Mouse (Mus musculus): Measurements from ENCODE around the gene Lgi2. TPM values are rescaled to one million over a fixed set of nuclear protein-coding genes. Genes with fewer than 3 reads are reported as not detected.

The Lgi2 gene
- total and polyA plus RNA-seq, 3 experiments, result under 0.01 TPM; not detected in 2

DNA sequence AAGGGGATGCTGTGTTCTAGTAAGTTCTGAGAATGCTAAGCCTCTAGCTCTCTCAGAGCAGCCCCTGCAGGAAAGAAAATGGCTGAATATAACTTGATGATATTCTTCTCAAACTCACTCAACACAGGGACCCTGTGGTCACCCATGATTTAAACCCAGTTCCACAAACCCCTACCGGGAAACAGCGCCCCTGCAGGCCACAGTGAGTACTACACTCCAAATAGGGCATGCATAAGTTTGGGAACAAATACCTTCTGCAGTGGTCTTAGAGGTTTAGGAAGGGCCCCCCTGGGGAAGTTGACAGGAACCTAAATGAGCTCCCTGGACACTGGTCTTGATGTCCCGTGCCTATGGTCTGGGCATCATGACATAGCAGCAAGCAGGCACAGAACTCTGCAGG is 19.3 kb downstream of the Lgi2 start:
- TF ChIP-seq POLR2AphosphoS5 (IDR thresholded peaks at IDR 0.05; ENCODE audit: insufficient replicate concordance, low read depth, low read length) (no peak), GATA2 (IDR thresholded peaks at IDR 0.05; ENCODE audit: borderline replicate concordance, low read depth, low read length) (no peak), CTCF (IDR thresholded peaks at IDR 0.05; ENCODE audit: low read depth, low read length) (peak; percentile 17; the same call in 1 of the 2 replicates)
- H3K36me3 ChIP-seq (replicated peaks), result no peaks in the 10 kb centered on the region
- H3K27me3 ChIP-seq (ENCODE audit: insufficient read depth, low read length), result no peaks in the 10 kb centered on the region
- H3K4me3 ChIP-seq (ENCODE audit: low read depth, low read length), result no peak overlapping the region
- ATAC-seq (ENCODE audit: extremely low read depth, insufficient number of reproducible peaks, low FRiP score, poor library complexity, severe bottlenecking), result no peak
- H3K4me1 ChIP-seq (ENCODE audit: insufficient read depth, low read depth, low read length), result no peaks in the 10 kb centered on the region
- no peaks in the 10 kb centered on the region for H3K9me3 ChIP-seq (replicated peaks)
- peak; percentile 14 for DNase-seq (ENCODE audit: low spot score)

DNA sequence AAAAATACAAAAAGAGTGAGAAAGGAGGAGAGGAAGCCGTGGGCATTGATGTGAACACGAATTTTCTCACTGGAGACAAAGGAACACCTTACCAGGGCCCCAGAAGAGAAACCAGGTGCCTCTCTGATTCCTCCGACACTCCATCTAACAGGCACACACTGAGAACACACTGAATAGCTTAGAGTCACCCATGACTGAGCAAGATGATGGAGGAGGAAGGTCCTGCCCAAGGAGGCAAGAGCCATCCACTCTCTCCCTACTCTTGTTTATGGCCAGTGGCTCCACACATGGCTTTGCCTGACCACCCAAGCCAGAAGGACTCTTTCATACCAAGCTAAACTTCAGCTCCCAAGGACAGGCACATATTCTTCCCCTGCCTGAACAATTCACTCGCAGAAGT is 22.5 kb downstream of the Lgi2 start:
- ATAC-seq (ENCODE audit: extremely low read depth, insufficient number of reproducible peaks, low FRiP score, poor library complexity, severe bottlenecking), result no peak
- H3K36me3 ChIP-seq (replicated peaks), result no peaks in the 10 kb centered on the region

DNA sequence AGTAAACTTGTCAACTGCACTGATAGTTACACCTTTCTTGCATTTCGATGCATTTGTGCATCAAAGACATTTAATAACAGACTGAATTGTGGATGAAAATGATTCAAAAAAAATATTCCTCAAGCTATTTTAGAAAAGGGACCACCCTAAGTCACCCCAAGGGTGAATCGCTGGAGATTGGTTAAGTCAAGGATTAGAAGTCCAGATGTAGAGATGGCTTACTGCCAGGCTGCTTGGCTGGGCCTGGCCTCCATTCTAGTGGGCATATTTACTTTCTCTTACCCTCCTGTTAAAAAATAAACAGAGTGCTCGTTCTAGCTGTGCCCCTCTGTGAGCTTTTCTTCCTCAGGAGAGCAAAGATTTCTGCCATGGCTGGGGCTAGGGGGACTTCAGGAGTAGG is 26.1 kb downstream of the Lgi2 start:
- no peaks in the 10 kb centered on the region for H3K4me1 ChIP-seq (ENCODE audit: insufficient read depth, low read depth, low read length)
- no peaks in the 10 kb centered on the region for H3K36me3 ChIP-seq (replicated peaks)
- H3K27me3 ChIP-seq (ENCODE audit: insufficient read depth, low read length), result no peaks in the 10 kb centered on the region; the same call in 1 of the 2 replicates
- no peaks in the 10 kb centered on the region for H3K9me3 ChIP-seq (replicated peaks)
- DNase-seq (ENCODE audit: low spot score) (no peak), ATAC-seq (ENCODE audit: extremely low read depth, insufficient number of reproducible peaks, low FRiP score, poor library complexity, severe bottlenecking) (no peak)
- TF ChIP-seq POLR2AphosphoS5 (IDR thresholded peaks at IDR 0.05; ENCODE audit: insufficient replicate concordance, low read depth, low read length), result no peak
- TF ChIP-seq CTCF (IDR thresholded peaks at IDR 0.05; ENCODE audit: low read depth, low read length), result no peak
- TF ChIP-seq GATA1 (IDR thresholded peaks at IDR 0.05; ENCODE audit: borderline replicate concordance, low read length), result no peak
- no peak for TF ChIP-seq GATA2 (IDR thresholded peaks at IDR 0.05; ENCODE audit: borderline replicate concordance, low read depth, low read length)
- no peak for TF ChIP-seq TAL1 (conservative IDR thresholded peaks at IDR 0.05; ENCODE audit: low read depth, low read length)
- H3K4me3 ChIP-seq (ENCODE audit: low read depth, low read length), result no peak overlapping the region

More for the DNA sequence above, 22.5 kb downstream of the Lgi2 start:
- TF ChIP-seq TAL1 (conservative IDR thresholded peaks at IDR 0.05; ENCODE audit: low read depth, low read length) (no peak), POLR2AphosphoS5 (IDR thresholded peaks at IDR 0.05; ENCODE audit: insufficient replicate concordance, low read depth, low read length) (no peak), GATA1 (IDR thresholded peaks at IDR 0.05; ENCODE audit: borderline replicate concordance, low read length) (no peak), CTCF (IDR thresholded peaks at IDR 0.05; ENCODE audit: low read depth, low read length) (no peak), GATA2 (IDR thresholded peaks at IDR 0.05; ENCODE audit: borderline replicate concordance, low read depth, low read length) (no peak)
- Histone ChIP-seq H3K9me3 (replicated peaks) (no peaks in the 10 kb centered on the region), H3K4me3 (ENCODE audit: low read depth, low read length) (no peak overlapping the region), H3K27me3 (ENCODE audit: insufficient read depth, low read length) (no peaks in the 10 kb centered on the region), H3K4me1 (ENCODE audit: insufficient read depth, low read depth, low read length) (no peaks in the 10 kb centered on the region)
- no peak for DNase-seq (ENCODE audit: low spot score)

DNA sequence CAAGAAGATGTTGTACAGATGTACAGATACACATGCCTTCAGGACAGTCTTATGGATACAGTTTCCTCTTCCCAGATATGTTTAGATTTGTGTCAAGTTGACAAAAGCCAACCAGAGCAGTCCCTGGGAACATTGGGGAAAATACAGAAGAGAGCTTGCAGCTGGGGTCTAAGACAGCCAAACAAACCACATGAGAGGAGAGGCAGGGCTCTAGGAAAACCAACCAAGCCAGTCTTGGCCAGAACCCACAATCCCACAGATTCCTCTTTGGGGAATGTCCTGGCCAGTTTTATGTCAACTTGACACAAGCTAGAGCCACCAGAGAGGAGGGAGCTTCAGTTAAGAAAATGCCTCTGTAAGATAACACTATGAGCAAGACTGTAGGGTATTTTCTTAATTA is 26.8 kb downstream of the Lgi2 start:
- TF ChIP-seq POLR2AphosphoS5 (IDR thresholded peaks at IDR 0.05; ENCODE audit: insufficient replicate concordance, low read depth, low read length), result no peak
- TF ChIP-seq GATA2 (IDR thresholded peaks at IDR 0.05; ENCODE audit: borderline replicate concordance, low read depth, low read length), result no peak
- no peak for TF ChIP-seq CTCF (IDR thresholded peaks at IDR 0.05; ENCODE audit: low read depth, low read length)
- TF ChIP-seq GATA1 (IDR thresholded peaks at IDR 0.05; ENCODE audit: borderline replicate concordance, low read length), result no peak
- no peak for TF ChIP-seq TAL1 (conservative IDR thresholded peaks at IDR 0.05; ENCODE audit: low read depth, low read length)
- H3K9me3 ChIP-seq (replicated peaks), result no peaks in the 10 kb centered on the region
- no peak overlapping the region for H3K4me3 ChIP-seq (ENCODE audit: low read depth, low read length)
- no peaks in the 10 kb centered on the region for H3K4me1 ChIP-seq (ENCODE audit: insufficient read depth, low read depth, low read length)
- H3K36me3 ChIP-seq (replicated peaks), result no peaks in the 10 kb centered on the region
- ATAC-seq (ENCODE audit: extremely low read depth, insufficient number of reproducible peaks, low FRiP score, poor library complexity, severe bottlenecking) (no peak), DNase-seq (ENCODE audit: low spot score) (no peak)
- no peaks in the 10 kb centered on the region; the same call in 1 of the 2 replicates for H3K27me3 ChIP-seq (ENCODE audit: insufficient read depth, low read length)

DNA sequence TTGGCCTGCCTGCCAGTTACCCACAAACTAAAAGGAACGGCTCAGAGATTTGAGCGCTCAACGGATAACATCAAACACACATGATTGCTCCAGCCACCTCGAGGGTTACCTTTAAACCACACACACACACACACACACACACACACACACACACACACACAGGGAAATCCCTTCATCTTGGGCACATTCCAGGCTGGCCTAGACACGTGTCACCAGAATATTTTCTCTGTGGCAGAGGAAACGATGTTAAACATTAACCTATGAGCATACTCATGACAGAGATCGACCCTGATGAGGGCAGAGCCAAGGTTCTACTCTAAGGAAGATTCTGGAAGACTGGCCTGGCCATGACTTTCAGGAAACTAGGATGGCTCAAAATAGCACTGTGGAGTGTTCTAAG is 29.2 kb downstream of the Lgi2 start:
- H3K4me1 ChIP-seq (ENCODE audit: insufficient read depth, low read depth, low read length), result no peaks in the 10 kb centered on the region
- H3K4me3 ChIP-seq (ENCODE audit: low read depth, low read length), result no peak overlapping the region
- DNase-seq (ENCODE audit: low spot score) (no peak), ATAC-seq (ENCODE audit: extremely low read depth, insufficient number of reproducible peaks, low FRiP score, poor library complexity, severe bottlenecking) (no peak)
- no peaks in the 10 kb centered on the region for H3K36me3 ChIP-seq (replicated peaks)
- no peaks in the 10 kb centered on the region; the same call in 1 of the 2 replicates for H3K27me3 ChIP-seq (ENCODE audit: insufficient read depth, low read length)
- TF ChIP-seq GATA1 (IDR thresholded peaks at IDR 0.05; ENCODE audit: borderline replicate concordance, low read length), result no peak
- no peak for TF ChIP-seq POLR2AphosphoS5 (IDR thresholded peaks at IDR 0.05; ENCODE audit: insufficient replicate concordance, low read depth, low read length)
- TF ChIP-seq GATA2 (IDR thresholded peaks at IDR 0.05; ENCODE audit: borderline replicate concordance, low read depth, low read length), result no peak
- no peak for TF ChIP-seq CTCF (IDR thresholded peaks at IDR 0.05; ENCODE audit: low read depth, low read length)
- no peak for TF ChIP-seq TAL1 (conservative IDR thresholded peaks at IDR 0.05; ENCODE audit: low read depth, low read length)
- 0 out of 2 replicates have a peak, but pooled peaks cover 3% of the 10 kb centered on the region for H3K9me3 ChIP-seq (replicated peaks)

DNA sequence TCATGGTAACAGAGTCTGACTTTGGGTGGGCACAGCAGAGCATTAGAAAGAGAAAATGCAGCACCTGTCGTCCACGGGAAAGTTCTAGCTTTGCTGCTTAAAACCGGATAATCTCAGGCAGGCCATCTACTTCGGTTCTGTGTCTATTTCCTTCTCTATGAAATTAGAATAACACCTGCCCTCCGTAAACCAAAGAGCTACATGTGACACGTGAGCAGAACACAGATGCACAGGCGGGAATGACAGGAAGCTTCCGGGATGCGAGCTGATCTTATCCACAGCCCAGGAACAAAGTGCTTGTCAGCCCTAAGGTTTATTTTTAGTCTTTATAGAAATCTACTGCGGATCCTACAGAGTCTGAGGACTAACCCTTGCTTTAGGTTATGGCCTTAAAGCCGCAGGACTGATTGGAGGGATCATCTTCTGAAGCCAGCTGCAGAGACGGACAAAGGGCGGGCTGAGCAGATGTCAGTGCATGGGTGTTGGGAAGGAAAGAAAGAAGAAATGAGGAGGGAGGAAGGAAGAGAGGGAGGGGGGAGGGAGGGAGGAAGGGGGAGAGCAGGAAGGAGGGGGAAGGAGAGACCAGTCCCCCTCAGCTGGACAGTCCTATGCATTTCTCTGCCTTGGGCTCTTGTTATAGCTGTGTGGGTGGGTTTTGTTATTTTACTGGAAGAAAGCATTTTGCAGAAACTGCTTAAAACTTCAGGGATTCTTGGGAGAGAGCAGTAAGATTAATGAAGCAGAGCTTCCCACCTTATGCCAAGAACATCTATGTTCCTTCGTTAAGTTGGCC is 31.3 kb downstream of the Lgi2 start:
- ATAC-seq (ENCODE audit: extremely low read depth, insufficient number of reproducible peaks, low FRiP score, poor library complexity, severe bottlenecking) (no peak), DNase-seq (ENCODE audit: low spot score) (no peak)

More for the DNA sequence above, 31.3 kb downstream of the Lgi2 start:
- H3K9me3 ChIP-seq (replicated peaks), result 0 out of 2 replicates have a peak, but pooled peaks cover 3% of the 10 kb centered on the region
- no peaks in the 10 kb centered on the region; the same call in 1 of the 2 replicates for H3K27me3 ChIP-seq (ENCODE audit: insufficient read depth, low read length)
- TF ChIP-seq GATA2 (IDR thresholded peaks at IDR 0.05; ENCODE audit: borderline replicate concordance, low read depth, low read length) (no peak), CTCF (IDR thresholded peaks at IDR 0.05; ENCODE audit: low read depth, low read length) (no peak), POLR2AphosphoS5 (IDR thresholded peaks at IDR 0.05; ENCODE audit: insufficient replicate concordance, low read depth, low read length) (no peak), TAL1 (conservative IDR thresholded peaks at IDR 0.05; ENCODE audit: low read depth, low read length) (no peak), GATA1 (IDR thresholded peaks at IDR 0.05; ENCODE audit: borderline replicate concordance, low read length) (no peak)
- H3K4me1 ChIP-seq (ENCODE audit: insufficient read depth, low read depth, low read length), result no peaks in the 10 kb centered on the region
- H3K36me3 ChIP-seq (replicated peaks), result no peaks in the 10 kb centered on the region
- no peak overlapping the region for H3K4me3 ChIP-seq (ENCODE audit: low read depth, low read length)

Data from G1E (cell line).